Mouse (Mus musculus): Measurements from ENCODE around the gene Usp46.

The Usp46 gene

DNA sequence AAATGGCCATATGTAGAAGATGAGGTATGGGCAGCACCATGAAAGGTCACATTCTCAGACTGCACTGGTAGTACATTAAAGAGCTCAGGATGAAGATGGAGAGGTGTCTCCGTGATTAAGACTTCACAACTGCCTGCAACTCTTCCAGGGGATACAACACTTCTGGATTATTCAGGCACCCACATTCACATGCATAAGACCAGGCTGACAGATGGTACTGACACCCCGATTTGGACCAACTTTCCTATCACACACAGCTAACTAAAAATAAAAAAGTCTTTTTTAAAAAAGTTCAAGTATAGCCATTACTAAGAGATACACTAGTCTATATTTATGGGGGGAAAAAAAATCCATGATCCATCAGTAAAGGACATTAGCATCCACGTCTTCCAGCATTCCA lies 112.5 kb downstream of the Usp46 start:
- DNase-seq (ENCODE audit: low read depth, low spot score): no peak

DNA sequence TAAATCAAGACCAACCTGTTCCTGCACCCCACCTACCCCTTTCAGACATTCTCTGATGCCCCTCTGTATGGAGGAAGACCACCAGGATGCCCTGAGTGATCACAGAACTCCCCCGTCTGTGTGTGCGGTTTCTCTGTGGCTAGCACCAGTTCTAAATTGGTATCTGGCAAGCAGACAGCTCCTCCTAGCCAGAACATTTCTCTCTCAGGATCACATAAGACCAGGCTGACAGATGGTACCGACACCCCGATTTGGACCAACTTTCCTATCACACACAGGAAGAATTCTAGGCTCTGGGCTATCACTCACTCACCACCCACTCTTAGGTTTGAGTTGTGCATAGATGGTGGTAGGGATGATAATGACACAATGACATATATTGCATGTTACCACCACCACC lies 113.2 kb downstream of the Usp46 start:
- no peak for DNase-seq (ENCODE audit: low read depth, low spot score)

DNA sequence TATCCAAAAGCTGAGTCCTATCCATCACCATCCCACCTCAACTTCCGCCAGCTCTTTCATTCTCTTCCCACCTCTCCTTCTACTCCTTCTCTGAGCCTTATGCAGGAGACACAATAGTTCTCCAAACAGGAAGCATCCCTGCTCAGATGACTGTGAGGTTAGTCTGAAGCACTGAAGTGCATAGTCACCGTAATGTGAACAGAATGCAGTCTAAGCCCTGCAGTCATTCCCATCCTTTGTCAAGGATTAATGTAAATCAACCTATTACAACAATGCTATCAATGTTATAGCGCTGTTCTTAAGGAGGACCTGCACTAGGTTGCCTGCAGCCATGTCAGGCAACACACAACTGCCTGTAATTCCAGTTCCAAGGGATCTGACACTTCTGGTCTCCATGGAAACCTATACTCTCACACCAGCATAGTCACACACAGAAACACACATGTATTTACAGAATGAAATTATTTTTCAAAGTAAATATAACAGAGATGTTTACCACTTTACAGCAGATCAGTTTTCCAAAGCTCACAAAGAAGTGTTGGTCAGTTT lies 115.1 kb downstream of the Usp46 start:
- no peak for DNase-seq (ENCODE audit: low read depth, low spot score)

DNA sequence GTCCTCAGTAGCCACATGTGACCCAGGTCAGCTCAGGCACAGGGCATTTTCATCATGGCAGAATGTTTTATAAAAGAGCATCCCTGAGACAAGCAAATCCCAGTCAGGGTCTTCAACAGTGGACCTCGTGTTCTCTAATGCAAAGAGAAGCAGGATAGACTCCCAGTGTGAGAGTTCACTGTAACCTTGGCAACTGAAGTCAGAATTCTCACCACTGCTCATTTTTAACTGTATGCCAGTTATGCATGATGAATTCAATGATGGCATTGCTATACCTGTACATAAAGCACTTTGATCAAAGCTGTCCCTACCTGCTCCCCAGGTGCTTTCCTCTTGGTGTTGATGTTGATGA lies 116.6 kb downstream of the Usp46 start:
- DNase-seq (ENCODE audit: low read depth, low spot score): no peak

DNA sequence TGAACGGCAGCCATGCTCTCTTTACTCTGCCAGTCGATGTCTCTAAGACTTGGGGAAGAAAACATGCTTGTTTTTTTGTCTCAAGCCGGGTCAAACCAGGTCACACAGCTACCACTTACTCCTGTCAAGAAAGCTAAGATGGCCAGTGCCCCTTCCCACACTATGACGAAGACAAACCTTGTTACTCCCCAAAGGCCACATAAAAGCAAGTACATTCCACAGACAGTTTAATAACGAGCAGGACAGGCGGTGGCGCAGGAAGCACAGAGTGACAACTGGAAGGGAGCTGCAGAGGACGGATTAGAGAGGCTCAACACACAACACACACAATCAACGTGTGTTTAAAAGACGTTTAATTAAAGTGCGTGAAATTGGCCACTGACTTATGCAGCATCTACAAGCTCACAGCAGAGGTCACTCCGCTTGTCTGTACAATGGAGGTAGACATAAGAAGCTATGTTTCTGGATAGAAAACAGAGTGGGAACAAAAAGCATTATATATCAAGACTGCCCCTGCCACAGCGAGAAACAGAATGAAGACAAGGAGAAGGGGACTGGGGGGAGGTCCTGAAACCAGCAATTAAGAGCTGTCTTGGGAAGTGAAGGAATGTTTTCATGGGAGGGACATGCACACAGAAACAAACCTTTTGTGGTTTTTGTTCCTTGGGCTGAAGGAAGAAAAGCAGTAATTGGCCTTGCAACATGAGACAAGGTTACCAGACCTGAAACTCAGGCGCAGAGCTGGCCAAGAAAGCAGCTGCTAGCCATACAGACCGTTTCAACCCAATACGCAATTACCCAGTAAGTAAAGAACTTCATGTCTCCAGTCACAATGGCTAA lies 117.2 kb downstream of the Usp46 start:
- no peak for DNase-seq (ENCODE audit: low read depth, low spot score)

Data from skeletal muscle tissue, adult 2 months (tissue).